Mouse (Mus musculus) liver, adult (tissue): ENCODE results near the gene Copz1.

Experiments
- GATA4 ChIP-seq: IDR thresholded peaks from 2 replicates; pipeline ENCODE4 v1.6.1; 2014; ENCODE audit warnings: mild to moderate bottlenecking, low read length; ENCODE audit not compliant: insufficient replicate concordance

Gene Copz1

DNA sequence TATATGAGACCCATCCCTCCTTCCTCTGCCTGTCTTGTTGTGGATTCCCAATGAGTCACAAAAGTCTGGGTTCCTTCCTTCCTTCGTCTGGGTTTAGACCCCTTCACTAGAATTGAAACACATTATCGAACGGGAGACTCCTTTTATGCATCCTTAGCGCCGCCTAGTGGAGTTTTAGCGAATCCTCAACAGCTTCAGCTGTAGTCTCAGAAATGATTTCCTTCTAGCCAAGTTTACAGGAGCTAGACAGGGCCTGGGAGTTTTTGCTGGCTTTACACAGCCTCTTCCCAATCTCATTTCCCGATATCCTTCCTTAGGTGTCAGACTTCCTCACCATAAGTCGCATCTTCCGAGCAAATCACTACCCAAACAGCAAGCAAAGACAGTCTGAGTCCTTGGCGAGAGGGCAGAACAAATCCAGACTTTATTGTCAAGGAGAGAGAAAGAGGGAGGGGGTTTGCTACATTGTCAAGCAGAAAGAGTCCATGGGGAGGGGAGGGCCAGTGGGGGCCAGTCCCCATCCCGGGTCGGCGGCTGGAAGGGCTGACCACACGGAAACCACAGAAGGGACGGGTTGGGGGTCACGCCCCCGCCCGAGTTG lies 41.1 kb downstream of the Copz1 start:
- no peak for TF ChIP-seq GATA4

DNA sequence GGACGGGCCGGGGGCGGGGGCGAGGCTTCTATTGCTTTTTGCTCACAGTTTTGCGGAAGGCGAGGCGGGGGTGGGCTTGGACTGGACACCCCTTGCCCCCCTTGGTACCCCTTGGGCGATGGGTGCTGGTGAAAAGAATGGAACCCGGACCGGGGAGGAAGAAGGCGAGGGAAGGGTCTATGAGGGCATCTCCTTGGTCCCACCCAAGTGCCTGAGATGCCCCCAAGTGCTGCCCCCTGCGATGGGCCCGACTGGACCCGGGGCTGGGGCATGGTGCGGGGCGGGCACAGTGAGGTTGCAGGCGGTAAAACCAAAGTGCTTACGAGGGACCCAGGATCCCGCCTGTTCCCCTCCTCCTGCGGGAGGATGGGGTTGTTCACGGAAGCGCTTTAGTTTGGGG lies 41.7 kb downstream of the Copz1 start:
- no peak for TF ChIP-seq GATA4

DNA sequence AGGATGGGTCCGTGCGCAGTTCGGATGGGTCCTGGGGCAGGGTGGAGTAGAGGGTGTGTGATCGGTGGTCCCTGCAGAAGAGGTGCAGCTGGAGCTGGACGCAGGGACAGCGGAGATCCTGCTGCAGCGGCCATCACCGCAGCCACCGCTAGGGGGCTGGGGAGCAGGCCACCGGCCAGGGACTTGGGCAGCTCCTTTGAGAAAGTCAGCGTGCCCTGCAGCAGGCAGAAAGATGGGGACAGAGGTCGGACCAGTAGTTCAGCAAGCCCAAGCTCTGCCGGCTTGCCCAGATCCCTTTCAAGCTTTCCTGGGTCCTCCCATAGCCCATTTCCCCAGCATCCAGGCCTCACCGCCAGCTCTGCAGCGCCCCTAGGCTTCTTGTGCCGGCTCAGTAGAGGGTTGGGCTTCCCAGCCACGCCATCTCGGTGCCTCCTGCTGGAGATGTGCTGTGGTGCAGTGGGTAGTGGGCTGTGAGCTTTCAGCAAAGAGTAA lies 42.5 kb downstream of the Copz1 start:
- no peak for TF ChIP-seq GATA4

DNA sequence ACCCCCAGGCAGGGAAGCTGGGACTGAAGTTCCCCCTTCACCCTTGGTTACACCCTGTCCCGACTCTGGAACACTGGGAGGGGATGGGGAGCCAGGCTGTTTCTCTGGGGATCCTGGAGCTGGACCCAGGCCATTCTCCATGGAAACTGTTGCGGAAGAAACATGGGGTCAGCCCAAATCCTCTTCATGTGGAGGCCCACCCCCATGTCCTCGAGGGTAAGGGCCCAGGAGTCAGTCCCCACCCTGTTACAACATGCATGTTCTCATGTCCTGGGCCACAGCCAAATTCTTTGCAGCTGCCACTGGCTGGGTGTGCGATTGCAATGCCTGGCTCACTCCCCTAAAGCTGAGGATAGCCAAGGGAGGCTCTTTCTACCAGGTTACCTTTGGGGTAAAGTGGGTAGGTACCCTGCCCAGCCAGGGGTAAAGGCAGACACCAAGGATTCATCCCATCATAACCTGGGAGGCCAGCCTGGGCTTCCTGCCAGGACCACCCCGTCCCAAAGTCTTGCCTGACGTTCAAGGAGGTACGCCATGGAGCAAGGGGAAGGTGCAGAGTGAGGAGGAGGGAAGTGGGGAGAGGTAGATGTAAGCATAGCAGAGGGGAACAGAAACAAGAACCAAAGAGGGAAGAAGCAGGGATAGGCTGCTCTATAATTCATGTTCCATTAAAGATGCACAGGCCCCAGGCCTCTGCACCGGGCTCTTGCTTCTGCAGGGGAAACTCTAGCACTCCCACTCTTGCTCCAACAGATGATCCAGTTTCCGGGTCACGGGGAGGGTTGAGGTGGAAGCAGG lies 43.7 kb downstream of the Copz1 start:
- no peak for TF ChIP-seq GATA4

DNA sequence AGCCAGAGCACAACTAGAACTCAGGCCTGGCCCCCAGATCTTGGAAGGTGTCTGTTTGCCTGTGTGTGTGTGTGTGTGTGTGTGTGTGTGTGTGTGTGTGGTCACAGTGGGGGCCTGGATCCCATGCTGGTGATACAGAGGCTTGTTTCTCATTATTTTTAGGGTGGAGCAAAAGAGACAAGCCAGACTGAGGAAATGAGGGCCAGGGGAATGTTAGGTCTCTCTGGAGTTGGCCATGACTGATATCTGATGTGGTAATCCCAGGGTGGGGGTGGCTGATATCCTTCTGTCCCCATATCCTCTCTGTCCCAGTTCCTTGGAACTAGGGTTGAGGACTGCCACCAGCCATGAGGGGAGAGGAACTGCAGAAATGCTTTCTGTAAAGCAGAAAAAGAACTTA lies 44.6 kb downstream of the Copz1 start:
- TF ChIP-seq GATA4, result no peak

DNA sequence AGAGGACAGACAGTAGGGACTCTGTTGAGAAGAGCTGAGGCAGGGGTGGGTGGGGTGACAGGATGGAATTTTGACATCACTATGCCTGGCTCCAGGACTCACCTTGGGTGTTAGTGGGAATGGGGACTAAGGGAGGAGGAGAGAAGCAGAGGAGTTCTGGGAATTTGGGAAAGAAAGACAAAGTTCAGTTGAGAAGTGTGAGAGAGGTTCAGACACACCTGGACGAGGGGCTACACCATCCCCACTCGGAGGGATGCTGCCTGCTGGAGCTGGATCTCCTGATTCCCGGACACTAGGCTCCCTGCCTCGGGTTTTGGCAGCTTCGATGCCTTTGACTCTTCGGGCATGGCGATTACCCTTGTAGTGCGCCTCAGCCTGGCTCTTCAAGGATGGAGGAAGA lies 45.2 kb downstream of the Copz1 start:
- TF ChIP-seq GATA4, result no peak

DNA sequence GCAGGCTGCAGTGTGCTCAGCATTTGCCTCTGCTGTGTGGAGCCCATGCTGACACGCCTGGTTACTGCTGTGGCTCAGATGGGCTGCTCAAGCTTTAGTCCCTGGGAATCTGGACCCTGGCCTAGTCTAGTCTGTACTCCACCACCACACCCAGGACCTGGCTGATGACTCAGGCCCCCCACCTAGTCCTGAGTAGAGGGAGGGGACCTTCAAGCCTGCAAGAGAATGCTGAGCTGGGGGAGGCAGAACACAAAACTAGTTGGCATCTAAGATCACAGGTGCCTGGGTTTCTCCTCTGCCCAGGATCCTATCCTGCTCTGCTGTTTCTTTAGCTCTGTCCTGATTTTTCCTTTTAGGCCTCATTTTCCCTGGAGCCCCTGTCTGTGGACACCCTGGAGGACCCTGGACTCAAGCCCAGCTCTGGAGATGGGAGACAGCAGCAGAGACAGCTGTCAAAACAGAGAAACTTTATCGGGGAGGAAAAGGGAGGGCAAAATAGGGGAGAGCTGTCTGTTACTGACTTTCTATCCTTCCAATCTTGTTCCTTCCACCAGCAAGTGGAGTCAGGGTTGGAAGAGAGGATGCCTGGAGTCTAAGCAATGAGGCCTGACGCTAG lies 45.8 kb downstream of the Copz1 start:
- TF ChIP-seq GATA4, result no peak

DNA sequence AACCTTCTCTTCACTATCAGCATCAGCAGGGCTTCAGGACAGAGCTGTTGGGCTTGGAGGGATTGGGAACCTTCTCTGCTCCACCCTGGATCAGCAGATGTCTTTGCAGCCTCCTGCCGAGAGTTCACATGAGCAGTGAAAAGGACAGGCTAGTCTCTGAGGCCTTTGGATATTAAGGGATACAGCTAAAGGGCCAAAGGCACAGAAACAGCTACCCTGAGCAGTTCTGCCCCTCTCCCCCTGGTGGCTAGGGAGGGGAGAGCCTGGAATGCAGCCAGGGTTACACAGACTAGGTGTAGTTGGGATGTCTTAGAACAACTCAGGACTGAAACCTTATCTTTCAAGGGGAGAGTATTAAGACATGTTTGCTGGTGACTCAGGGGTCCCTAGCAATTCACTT lies 48.6 kb downstream of the Copz1 start:
- TF ChIP-seq GATA4, result no peak

DNA sequence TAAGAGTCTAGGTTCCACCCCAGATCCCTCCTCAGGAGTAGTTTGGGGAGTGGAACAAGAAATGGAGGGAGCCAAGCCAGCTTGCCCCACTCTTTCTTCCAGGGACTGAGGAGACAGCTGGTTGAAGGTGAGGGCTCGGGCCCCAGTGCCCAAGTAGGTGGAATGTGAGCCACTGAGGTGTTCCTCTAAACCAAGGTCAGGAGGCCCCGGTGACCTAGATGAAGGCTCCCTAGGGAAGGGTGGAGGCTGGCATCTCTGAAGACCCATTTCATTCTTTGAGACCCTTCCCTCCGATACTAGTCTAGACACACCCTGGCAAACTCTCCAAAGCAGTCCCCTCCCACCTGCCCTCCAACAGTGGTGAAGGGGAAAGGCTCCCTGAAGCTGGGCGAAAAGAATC lies 49.9 kb downstream of the Copz1 start:
- TF ChIP-seq GATA4, result no peak

DNA sequence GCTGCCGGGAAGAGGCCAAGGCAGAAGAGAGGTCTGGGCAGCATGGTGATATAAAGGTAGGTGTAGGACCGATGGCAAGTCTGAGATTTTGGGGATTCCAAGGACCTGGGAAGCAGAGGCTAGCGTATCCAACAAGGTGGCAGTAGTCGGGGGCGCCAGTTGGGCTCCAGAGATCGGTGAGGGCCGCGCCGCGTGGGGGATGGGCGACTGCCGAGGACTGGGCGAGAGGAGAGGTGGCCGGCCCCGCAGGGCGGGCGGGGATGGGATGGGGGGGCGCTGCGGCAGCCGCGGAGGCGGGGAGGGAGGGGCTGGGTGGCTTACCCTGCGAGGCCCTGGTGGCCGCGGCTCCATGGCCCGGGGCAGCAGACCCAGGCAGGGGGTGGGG lies 50.5 kb downstream of the Copz1 start:
- TF ChIP-seq GATA4, result no peak

DNA sequence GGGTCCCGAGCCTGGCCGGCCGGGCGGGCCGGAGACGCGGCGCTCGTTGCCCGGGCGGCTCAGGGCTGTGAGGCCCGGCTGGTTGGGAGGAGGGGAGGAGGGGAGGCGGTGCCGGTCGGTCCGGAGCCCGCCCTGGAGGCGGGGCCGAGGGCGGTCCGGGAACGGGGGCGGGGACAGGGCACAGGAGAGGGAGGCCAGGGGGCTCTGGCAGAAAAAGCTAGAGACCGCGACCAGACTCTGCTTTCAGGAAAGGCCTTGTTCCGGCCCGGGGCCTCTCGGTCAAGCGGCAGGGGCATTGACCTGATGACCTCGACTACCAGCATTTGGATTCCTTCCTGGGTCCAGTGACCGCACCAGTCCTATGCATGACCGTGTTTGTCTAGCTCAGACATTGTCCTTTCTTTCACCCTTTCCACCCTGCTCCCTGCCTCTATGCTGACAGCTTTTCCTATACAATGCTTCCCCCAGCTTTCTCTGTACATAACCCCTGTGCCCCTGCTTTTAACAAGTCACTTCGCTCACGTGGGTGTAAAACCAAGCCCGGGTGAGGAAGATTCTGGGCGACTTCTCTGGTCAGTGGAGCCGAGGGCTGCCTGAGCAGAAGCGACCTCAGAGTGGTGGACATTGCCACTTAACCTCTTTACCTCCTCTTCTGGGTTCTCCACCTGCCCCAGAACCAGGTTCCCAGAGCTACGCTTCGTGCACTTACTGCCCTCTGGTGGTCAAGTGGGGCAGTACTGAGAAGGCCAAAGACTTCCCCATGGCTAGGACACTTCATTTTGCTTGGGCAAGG lies 51.1 kb downstream of the Copz1 start:
- no peak for TF ChIP-seq GATA4

DNA sequence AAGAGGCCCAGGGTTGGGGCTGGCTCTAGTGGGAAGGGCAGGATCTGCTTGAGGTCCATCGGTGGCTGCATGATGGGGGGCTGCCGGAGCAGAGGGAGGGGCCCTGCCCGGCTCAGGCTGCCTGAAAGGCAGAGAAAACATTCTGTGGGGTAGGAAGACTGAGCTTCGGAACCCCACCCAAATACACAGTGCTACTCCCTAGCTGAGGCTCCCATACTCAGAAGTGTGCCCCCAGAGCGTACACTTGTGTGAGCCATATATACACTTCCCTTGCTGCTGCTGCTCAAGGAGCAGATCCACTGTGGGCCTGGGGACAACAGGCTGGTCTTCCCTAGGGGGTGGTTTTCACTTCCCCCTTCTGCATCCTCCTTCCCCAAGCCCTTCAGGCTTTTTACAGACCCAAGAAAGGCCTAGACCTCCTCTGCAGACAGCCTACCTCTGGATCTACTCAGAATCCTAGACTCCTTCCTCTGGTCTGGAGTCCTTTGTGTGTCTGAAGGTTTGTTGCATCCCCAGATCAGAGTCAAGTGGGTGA lies 60.6 kb downstream of the Copz1 start:
- TF ChIP-seq GATA4, result no peak

DNA sequence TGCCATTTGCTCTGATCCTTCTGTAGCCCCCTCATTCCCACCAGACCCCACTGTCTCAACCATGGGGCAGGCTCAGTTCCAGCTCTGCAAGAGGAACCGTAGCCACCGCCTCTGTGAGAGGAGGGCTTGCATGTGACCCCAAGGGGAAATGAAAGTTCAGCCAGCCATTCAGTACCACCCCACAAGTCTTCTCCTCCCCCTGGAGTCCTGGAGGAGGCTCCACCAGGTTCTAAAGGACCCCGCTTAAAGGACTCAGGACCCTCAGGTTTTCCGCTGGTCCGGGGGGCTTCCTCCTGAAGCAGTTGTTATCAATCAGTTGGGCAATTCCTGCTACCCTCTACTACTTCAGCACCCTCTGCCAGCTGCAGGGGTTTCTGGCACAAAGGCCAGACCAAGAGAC lies 61.2 kb downstream of the Copz1 start:
- no peak for TF ChIP-seq GATA4

DNA sequence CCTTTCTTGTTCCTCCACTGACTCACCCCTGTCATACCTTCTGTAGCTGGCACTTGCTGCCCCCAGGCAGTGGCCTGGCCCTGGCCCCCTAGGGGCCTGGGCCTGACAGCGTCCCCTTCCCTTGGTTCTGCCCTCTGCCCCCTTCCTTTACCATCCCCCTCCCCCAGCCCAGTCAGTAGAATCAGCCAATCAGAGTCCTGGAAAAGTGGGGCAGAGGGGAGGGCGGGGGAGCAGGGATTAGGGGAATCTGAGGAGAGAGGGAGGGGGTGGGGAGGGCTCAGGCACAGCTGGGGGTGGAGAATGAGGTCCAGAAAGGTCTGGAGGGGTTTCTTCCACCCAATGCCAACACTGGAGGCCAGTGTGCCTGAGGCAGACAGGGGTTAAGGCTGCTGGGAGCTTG lies 61.7 kb downstream of the Copz1 start:
- no peak for TF ChIP-seq GATA4

DNA sequence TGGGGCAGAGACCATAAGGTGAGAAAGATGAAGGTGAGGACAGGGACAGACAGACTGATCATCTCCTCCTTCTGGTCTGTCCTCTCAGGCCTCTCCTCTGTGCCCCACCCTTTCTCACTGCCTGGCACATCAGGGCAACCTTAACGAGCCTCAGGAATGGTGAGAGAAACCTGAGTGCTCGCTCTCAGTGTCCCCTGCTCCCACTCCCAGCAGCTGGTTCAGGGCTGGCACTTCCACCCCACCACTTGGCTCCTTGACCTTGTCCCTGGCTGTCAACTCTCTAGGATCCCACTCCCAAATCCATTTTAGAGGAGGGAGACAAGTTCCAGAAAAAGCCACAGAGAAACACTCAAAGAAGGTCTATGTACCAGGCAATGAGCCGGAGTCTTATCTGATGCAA lies 62.5 kb downstream of the Copz1 start:
- TF ChIP-seq GATA4, result no peak
